Mouse (Mus musculus): Measurements from ENCODE around the gene Pbp2. TPM values are rescaled to one million over a fixed set of nuclear protein-coding genes. Genes with fewer than 3 reads are reported as not detected.

Gene Pbp2
- polyA plus RNA-seq, 1 experiment: not detected

DNA sequence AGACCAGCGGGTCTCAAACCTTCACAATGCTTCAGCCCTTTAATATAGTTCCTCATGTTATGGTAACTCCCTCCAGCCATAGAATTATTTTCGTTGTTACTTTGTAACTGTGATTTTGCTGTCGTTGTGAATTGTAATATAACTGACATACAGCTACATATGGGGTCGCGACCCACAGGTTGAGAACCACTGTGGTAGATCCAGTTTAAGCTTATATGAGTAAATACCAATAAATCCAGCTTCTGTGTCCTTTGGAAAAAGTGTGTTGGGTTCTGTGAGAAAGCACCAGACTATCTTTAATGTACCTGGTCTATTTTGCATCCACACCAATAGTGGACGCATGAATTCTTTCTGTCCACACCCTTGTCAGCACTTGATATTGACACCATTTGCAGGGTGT lies 31.9 kb downstream of the Pbp2 start:
- no peak for DNase-seq
- 91% methylated on average over 6 of the region's 6 CpGs for WGBS
- Histone ChIP-seq H3K4me3 (replicated peaks; ENCODE audit: insufficient read depth, low read depth, low read length) (no peak overlapping the region), H3K4me1 (ENCODE audit: control insufficient read depth, insufficient read depth, low read length) (no peaks in the 10 kb centered on the region), H3K27me3 (ENCODE audit: control insufficient read depth, insufficient read depth, low read length) (no peaks in the 10 kb centered on the region), H3K27ac (ENCODE audit: insufficient read depth, low read length) (no peak overlapping the region)
- no peak for TF ChIP-seq CTCF (IDR thresholded peaks at IDR 0.05; ENCODE audit: borderline replicate concordance, insufficient read depth, low read depth, low read length)
- TF ChIP-seq POLR2A (IDR thresholded peaks at IDR 0.05; ENCODE audit: borderline replicate concordance, insufficient read depth, low read length): no peak

DNA sequence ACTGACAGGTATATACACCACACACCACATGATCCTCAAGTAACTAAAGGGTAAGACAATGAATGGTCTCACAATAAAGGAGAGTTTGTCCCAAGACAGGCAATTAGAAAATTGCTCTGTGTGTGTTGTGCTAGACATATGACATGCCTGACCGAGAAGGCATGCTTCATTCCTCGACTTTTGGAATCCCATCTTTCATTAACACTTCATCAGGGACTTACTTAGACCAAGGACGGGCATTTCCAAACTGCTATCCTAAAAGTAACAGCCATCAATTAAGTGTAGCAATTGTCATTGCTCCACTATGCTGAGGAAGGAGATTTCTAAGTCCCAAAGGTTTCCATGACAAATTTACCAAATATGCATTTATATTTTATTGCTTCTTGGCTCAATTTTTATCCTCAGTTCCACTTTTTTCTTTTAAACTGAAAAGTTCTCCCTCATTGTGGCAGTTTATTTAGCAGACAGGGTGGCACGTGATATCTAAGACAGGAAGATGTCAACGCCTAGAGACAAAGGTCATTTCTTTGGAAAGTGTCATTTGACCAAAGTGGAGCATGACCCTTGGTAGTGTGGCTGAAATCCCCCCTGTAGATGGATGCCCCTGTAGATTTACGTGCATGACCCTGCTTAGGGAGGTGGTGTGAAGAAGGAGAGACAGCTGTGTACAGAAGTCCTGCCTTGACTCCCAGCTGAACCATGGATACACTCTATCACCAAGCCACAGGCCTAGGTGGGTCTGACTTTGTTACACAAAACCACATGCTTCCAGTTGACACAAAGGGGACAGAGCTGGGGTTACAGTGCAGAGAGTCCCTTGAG lies 33.5 kb downstream of the Pbp2 start:
- TF ChIP-seq CTCF (IDR thresholded peaks at IDR 0.05; ENCODE audit: borderline replicate concordance, insufficient read depth, low read depth, low read length) (no peak), POLR2A (IDR thresholded peaks at IDR 0.05; ENCODE audit: borderline replicate concordance, insufficient read depth, low read length) (no peak)
- Histone ChIP-seq H3K27ac (ENCODE audit: insufficient read depth, low read length) (no peak overlapping the region), H3K4me1 (ENCODE audit: control insufficient read depth, insufficient read depth, low read length) (no peaks in the 10 kb centered on the region), H3K27me3 (ENCODE audit: control insufficient read depth, insufficient read depth, low read length) (no peaks in the 10 kb centered on the region), H3K4me3 (replicated peaks; ENCODE audit: insufficient read depth, low read depth, low read length) (no peak overlapping the region)
- DNase-seq: no peak
- WGBS: 84% methylated on average over 6 of the region's 6 CpGs

DNA sequence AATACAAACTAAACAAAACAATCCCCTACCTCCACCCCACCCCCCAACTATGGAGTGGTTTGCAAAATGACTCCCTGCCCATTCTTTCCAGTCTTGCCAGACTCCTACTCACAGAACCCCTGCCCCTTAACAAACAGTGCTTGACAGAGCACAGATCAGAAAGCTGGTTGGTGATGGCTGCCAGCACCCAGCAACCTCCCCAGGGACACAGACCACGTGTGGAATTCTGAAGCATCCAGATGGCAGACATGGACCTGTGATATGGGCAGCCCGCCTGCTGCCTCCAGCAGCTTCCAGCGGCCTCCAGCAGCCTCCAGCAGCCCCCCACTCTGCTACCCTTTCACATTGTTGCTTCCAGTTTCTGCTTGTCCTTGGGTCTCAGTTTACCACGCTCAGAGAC lies 35.0 kb downstream of the Pbp2 start:
- 27% methylated on average over 4 of the region's 4 CpGs for WGBS
- no peak for TF ChIP-seq POLR2A (IDR thresholded peaks at IDR 0.05; ENCODE audit: borderline replicate concordance, insufficient read depth, low read length)
- TF ChIP-seq CTCF (IDR thresholded peaks at IDR 0.05; ENCODE audit: borderline replicate concordance, insufficient read depth, low read depth, low read length): no peak
- no peaks in the 10 kb centered on the region for H3K4me1 ChIP-seq (ENCODE audit: control insufficient read depth, insufficient read depth, low read length)
- H3K4me3 ChIP-seq (replicated peaks; ENCODE audit: insufficient read depth, low read depth, low read length): no peak overlapping the region
- H3K27ac ChIP-seq (ENCODE audit: insufficient read depth, low read length): no peak overlapping the region
- H3K27me3 ChIP-seq (ENCODE audit: control insufficient read depth, insufficient read depth, low read length): no peaks in the 10 kb centered on the region
- no peak for DNase-seq

DNA sequence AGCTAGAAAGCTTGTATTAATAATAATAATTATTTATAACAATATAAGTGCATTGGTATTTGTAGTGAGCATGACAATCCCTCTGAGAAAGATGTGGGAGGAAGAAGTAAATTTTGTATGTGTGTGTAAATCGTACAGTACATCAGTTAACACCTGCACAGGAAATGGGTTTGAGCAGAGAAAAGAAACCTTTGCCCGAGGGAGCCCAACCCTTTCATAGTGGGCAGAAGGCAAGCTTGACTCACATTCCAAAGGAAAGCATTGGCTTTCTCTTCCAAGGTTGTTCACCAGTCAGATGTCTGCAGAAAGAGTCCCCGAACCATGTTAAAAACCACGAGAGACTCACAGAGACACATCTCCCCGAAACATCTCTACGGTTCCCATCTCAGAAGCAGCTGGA lies 37.1 kb downstream of the Pbp2 start:
- Histone ChIP-seq H3K27me3 (ENCODE audit: control insufficient read depth, insufficient read depth, low read length) (no peaks in the 10 kb centered on the region), H3K4me3 (replicated peaks; ENCODE audit: insufficient read depth, low read depth, low read length) (no peak overlapping the region), H3K27ac (ENCODE audit: insufficient read depth, low read length) (no peak overlapping the region), H3K4me1 (ENCODE audit: control insufficient read depth, insufficient read depth, low read length) (no peaks in the 10 kb centered on the region)
- WGBS: 94% methylated on average over 6 of the region's 6 CpGs
- TF ChIP-seq CTCF (IDR thresholded peaks at IDR 0.05; ENCODE audit: borderline replicate concordance, insufficient read depth, low read depth, low read length) (no peak), POLR2A (IDR thresholded peaks at IDR 0.05; ENCODE audit: borderline replicate concordance, insufficient read depth, low read length) (no peak)
- DNase-seq: no peak

DNA sequence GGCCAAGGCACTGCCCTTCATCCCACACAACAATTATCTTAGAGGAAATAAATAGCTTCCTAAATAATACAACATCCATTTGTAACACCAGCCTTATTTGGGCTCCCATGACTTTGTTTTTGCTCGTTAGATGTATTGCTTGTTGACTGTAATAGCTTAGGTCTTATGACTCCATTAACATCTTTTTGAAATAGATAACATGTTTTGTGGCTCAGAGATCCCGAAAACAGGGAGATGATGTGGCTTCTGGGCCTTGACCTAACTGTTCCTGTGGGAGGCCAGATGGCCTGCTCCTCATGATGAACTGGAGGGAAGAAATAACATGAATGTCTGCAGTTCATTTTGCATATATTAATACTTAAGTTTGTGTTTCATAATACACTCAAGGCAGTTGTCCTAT lies 38.4 kb downstream of the Pbp2 start:
- TF ChIP-seq POLR2A (IDR thresholded peaks at IDR 0.05; ENCODE audit: borderline replicate concordance, insufficient read depth, low read length) (no peak), CTCF (IDR thresholded peaks at IDR 0.05; ENCODE audit: borderline replicate concordance, insufficient read depth, low read depth, low read length) (no peak)
- H3K4me3 ChIP-seq (replicated peaks; ENCODE audit: insufficient read depth, low read depth, low read length): no peak overlapping the region
- H3K27ac ChIP-seq (ENCODE audit: insufficient read depth, low read length): no peak overlapping the region
- DNase-seq: no peak
- 53% methylated on average over 2 of the region's 2 CpGs for WGBS
- H3K4me1 ChIP-seq (ENCODE audit: control insufficient read depth, insufficient read depth, low read length): no peaks in the 10 kb centered on the region
- H3K27me3 ChIP-seq (ENCODE audit: control insufficient read depth, insufficient read depth, low read length): no peaks in the 10 kb centered on the region

DNA sequence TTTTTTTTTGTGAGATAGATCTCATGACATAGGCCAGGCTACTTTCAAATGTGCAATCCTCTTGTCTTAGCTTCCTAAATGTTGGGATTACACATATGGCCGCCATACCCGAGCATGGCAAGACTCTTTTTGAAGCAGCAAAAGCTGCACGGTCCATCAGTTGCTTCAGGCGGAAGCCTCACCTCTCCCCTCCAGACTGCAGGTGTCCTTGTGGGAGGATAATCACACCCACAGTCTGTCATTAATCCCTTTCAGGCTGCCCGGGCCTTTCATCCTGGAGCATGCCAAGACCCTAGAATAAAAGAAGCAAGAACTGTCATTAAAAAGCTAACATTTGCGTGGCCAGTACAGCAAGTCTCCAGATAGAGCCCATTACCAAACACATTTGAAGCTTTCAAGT lies 40.6 kb downstream of the Pbp2 start:
- 46% methylated on average over 6 of the region's 6 CpGs for WGBS
- no peaks in the 10 kb centered on the region for H3K4me1 ChIP-seq (ENCODE audit: control insufficient read depth, insufficient read depth, low read length)
- TF ChIP-seq CTCF (IDR thresholded peaks at IDR 0.05; ENCODE audit: borderline replicate concordance, insufficient read depth, low read depth, low read length): no peak
- no peak for TF ChIP-seq POLR2A (IDR thresholded peaks at IDR 0.05; ENCODE audit: borderline replicate concordance, insufficient read depth, low read length)
- H3K27me3 ChIP-seq (ENCODE audit: control insufficient read depth, insufficient read depth, low read length): no peaks in the 10 kb centered on the region
- DNase-seq: no peak
- no peak overlapping the region for H3K27ac ChIP-seq (ENCODE audit: insufficient read depth, low read length)
- H3K4me3 ChIP-seq (replicated peaks; ENCODE audit: insufficient read depth, low read depth, low read length): no peak overlapping the region

DNA sequence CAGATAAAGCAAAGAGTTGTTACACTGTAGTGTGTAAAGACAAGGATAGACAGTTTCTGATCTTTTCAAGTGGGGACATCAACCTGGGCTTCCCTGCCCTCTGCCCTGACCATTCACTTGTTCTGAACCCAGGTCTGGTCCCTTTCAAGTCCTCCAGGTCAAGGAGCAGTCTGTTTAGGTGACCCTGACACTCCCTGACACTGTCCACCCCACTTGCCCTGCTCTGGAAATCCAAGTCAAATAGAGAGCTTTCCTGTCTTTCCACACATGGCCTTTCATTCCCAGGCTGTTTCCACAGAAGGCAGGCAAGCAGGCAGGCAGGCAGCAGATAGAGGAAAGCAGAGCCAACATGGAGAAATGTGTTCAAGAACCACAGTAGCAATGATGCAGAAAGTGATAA lies 41.8 kb downstream of the Pbp2 start:
- no peaks in the 10 kb centered on the region for H3K27me3 ChIP-seq (ENCODE audit: control insufficient read depth, insufficient read depth, low read length)
- H3K27ac ChIP-seq (ENCODE audit: insufficient read depth, low read length): no peak overlapping the region
- no peak for TF ChIP-seq POLR2A (IDR thresholded peaks at IDR 0.05; ENCODE audit: borderline replicate concordance, insufficient read depth, low read length)
- TF ChIP-seq CTCF (IDR thresholded peaks at IDR 0.05; ENCODE audit: borderline replicate concordance, insufficient read depth, low read depth, low read length): no peak
- H3K4me1 ChIP-seq (ENCODE audit: control insufficient read depth, insufficient read depth, low read length): no peaks in the 10 kb centered on the region
- H3K4me3 ChIP-seq (replicated peaks; ENCODE audit: insufficient read depth, low read depth, low read length): no peak overlapping the region
- DNase-seq: no peak

DNA sequence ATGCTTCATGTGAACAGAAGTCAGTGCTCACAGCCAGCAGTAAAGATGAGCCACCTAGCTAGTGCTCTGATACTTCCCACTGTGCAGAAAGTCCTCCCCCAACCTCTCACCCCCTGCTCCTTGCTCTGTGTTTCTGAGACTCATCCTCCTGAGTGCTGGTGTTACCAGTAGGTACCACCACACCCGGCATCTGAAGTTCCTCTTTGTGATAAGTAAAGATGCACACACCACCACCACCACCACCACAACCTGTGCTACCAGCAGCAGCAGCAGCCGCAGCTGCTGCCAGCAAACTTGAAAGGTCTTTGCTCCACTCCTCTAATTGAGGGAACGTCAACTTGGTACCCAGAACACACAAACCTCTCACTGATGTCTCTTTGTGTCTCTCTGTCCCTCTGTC lies 43.0 kb downstream of the Pbp2 start:
- WGBS: 86% methylated on average over 3 of the region's 3 CpGs
- DNase-seq: no peak
- TF ChIP-seq POLR2A (IDR thresholded peaks at IDR 0.05; ENCODE audit: borderline replicate concordance, insufficient read depth, low read length): no peak
- TF ChIP-seq CTCF (IDR thresholded peaks at IDR 0.05; ENCODE audit: borderline replicate concordance, insufficient read depth, low read depth, low read length): no peak
- Histone ChIP-seq H3K4me1 (ENCODE audit: control insufficient read depth, insufficient read depth, low read length) (no peaks in the 10 kb centered on the region), H3K27me3 (ENCODE audit: control insufficient read depth, insufficient read depth, low read length) (no peaks in the 10 kb centered on the region), H3K4me3 (replicated peaks; ENCODE audit: insufficient read depth, low read depth, low read length) (no peak overlapping the region), H3K27ac (ENCODE audit: insufficient read depth, low read length) (no peak overlapping the region)

All from cerebellum, adult 2 months (tissue).